Mouse (Mus musculus) G1E (cell line): Measurements from ENCODE around the gene Idh2.

Experiments
- CTCF ChIP-seq: IDR thresholded peaks from 2 replicates; pipeline ENCODE4 v1.5.1; 2012; ENCODE audit warnings: low read depth, low read length, inconsistent platforms, mixed read lengths
- GATA1 ChIP-seq: IDR thresholded peaks from 2 replicates; pipeline ENCODE4 v1.6.1; 2012; ENCODE audit warnings: borderline replicate concordance, low read length, inconsistent platforms, mixed read lengths
- GATA2 ChIP-seq: IDR thresholded peaks from 2 replicates; pipeline ENCODE4 v1.6.1; 2012; ENCODE audit warnings: low read depth, low read length, inconsistent platforms, borderline replicate concordance
- POLR2AphosphoS5 ChIP-seq: IDR thresholded peaks from 2 replicates; pipeline ENCODE4 v1.6.1; 2012; ENCODE audit warnings: low read depth, low read length, inconsistent platforms; ENCODE audit not compliant: insufficient replicate concordance
- TAL1 ChIP-seq: conservative IDR thresholded peaks from 2 replicates; pipeline ENCODE4 v1.6.1; 2012; ENCODE audit warnings: low read depth, low read length, inconsistent platforms, mixed read lengths

DNA sequence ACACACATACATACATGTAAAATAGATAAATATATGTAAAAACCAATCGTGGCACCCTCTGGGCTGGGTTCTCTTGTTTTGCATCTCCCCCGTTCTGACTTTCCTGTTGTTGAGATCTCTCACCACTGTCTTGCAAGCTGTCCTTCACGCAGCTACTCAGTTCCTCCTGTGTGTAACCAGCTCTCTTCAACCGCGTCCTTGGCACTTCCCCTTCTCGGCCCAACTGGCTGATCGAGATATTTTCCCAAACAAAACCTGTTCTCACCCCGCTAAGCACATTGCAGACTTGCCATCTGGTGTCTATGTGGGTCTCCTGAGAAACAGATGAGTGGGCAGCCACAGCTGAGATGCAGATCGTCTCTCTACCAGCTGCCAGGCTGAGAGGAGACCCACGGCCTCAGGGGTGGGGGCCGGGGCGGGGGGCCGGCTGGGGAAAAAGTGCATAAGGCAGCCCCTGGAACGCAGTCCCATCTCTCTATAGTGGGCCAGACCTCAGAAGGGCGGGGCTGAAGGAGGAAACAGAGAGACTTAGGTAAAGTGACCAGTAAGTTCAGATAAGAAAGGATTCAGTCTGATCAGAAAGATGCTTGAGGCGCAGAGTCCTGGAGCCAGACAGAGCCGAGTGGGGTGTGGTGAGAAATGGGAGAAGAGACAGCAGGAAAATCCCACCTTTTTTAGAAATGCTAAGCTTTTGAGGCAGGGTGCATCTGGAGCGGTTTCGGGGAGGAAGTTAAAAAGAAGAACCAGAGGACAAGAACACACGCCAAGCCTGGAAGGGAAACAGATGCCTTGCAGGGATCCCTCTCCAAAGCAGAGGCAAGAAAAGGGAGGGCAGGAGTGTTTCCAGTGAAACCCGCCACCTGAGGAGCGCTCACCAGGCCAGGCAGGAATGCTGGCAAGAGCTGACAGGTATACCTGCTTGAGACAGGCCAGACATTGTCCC is 28.4 kb upstream of the Idh2 start:
- TF ChIP-seq CTCF (no peak), TAL1 (peak; percentile 77), POLR2AphosphoS5 (no peak), GATA1 (no peak), GATA2 (no peak)
